Mouse (Mus musculus): ENCODE data around the gene Hephl1.

GRCm38 (mm10) chr9:15112008-15112407 lies at the start of gene Hephl1:
- TF ChIP-seq HCFC1 (IDR thresholded peaks at IDR 0.05; ENCODE audit: low read depth, low read length), result no peak
- TF ChIP-seq MAX (IDR thresholded peaks at IDR 0.05; ENCODE audit: low read length), result no peak
- 0 out of 6 replicates have a peak, but pooled peaks of 1 of the 3 experiments have one; percentile 5 for TF ChIP-seq CTCF (IDR thresholded peaks at IDR 0.05 in 2 of 3, conservative IDR thresholded peaks at IDR 0.05 in 1 of 3; ENCODE audit: control insufficient read depth in 1 of 3, insufficient read depth in 1 of 3, low read depth in 2 of 3, low read length in 3 of 3, poor library complexity in 1 of 3, severe bottlenecking in 1 of 3)
- TF ChIP-seq E2F4 (IDR thresholded peaks at IDR 0.05; ENCODE audit: borderline replicate concordance, low read depth, low read length), result no peak
- no peak for TF ChIP-seq GABPA (IDR thresholded peaks at IDR 0.05; ENCODE audit: low read depth, low read length)
- TF ChIP-seq EP300 (IDR thresholded peaks at IDR 0.05; ENCODE audit: low read depth in 1 of 2, low read length in 2 of 2), result no peak
- no peak; the same call in 1 of the 2 replicates for TF ChIP-seq TAL1 (IDR thresholded peaks at IDR 0.05; ENCODE audit: low read length)
- no peak for TF ChIP-seq RCOR1 (IDR thresholded peaks at IDR 0.05; ENCODE audit: low read depth, low read length)
- no peak for TF ChIP-seq USF1 (IDR thresholded peaks at IDR 0.05; ENCODE audit: low read depth, low read length)
- TF ChIP-seq MAZ (IDR thresholded peaks at IDR 0.05; ENCODE audit: low read depth, low read length), result no peak
- no peak for TF ChIP-seq POLR2A (IDR thresholded peaks at IDR 0.05; ENCODE audit: control insufficient read depth in 1 of 2, insufficient read depth in 1 of 2, low read depth in 1 of 2, low read length in 2 of 2, poor library complexity in 1 of 2)
- no peak for TF ChIP-seq SMC3 (IDR thresholded peaks at IDR 0.05; ENCODE audit: low read depth, low read length)
- no peak for TF ChIP-seq CHD2 (IDR thresholded peaks at IDR 0.05; ENCODE audit: low read length)

Data from MEL (cell line).